Mouse (Mus musculus) embryonic facial prominence, embryonic 11.5 days (tissue): ENCODE results near the gene Itpa. TPM values are rescaled to one million over a fixed set of nuclear protein-coding genes. Genes with fewer than 3 reads are reported as not detected.
A peak's percentile ranks its signal among the peaks of the same experiment; 100 is the strongest.
"Not testable (repeated sequence)": the region's sequence is repeated elsewhere in the genome, so short reads cannot be mapped to it uniquely, and the experiment has no call there.

Source experiments
- ATAC-seq: fragments of 200-750 bp; cut with Nextera tagmentation; replicated peaks from 2 replicates; pipeline ENCODE4 v1.8.0; 2017; ENCODE audit warnings: low read depth; ENCODE audit not compliant: insufficient number of reproducible peaks, low FRiP score, low TSS enrichment
- DNase-seq: peaks from one replicate; pipeline ENCODE4 v3.0.0-alpha.2; 2015; ENCODE audit warnings: low spot score
- H3K27ac ChIP-seq: fragments of 300-500 bp; sonication (generic); replicated peaks from 2 replicates; pipeline ENCODE4 v1.5.1; 2014; ENCODE audit warnings: mild to moderate bottlenecking, low read depth, low read length, control low read depth
- H3K27me3 ChIP-seq: fragments of 300-500 bp; sonication (generic); 2 replicates; pipeline ENCODE4 v1.6.1; 2014; ENCODE audit warnings: mild to moderate bottlenecking, low read length, moderate library complexity, mixed read lengths; ENCODE audit not compliant: control insufficient read depth, insufficient read depth
- H3K36me3 ChIP-seq: fragments of 300-500 bp; sonication (generic); replicated peaks from 2 replicates; pipeline ENCODE4 v1.6.1; 2014; ENCODE audit warnings: low read depth, mild to moderate bottlenecking, low read length, moderate library complexity, mixed read lengths; ENCODE audit not compliant: control insufficient read depth, insufficient read depth
- H3K4me1 ChIP-seq: fragments of 300-500 bp; sonication (generic); 2 replicates; pipeline ENCODE4 v1.6.1; 2014; ENCODE audit warnings: low read length, mixed read lengths; ENCODE audit not compliant: control insufficient read depth, insufficient read depth
- H3K4me2 ChIP-seq: fragments of 300-500 bp; sonication (generic); 2 replicates; pipeline ENCODE4 v1.6.1; 2014; ENCODE audit warnings: low read depth, mild to moderate bottlenecking, control low read depth, low read length, moderate library complexity
- H3K4me3 ChIP-seq: fragments of 300-500 bp; sonication (generic); 2 replicates; pipeline ENCODE4 v1.5.1; 2014; ENCODE audit warnings: low read depth, low read length, control low read depth
- H3K9ac ChIP-seq: fragments of 300-500 bp; sonication (generic); replicated peaks from 2 replicates; pipeline ENCODE4 v1.6.1; 2014; ENCODE audit warnings: mild to moderate bottlenecking, control low read depth, low read length
- H3K9me3 ChIP-seq: fragments of 300-500 bp; sonication (generic); replicated peaks from 2 replicates; pipeline ENCODE4 v1.6.1; 2016; ENCODE audit warnings: mild to moderate bottlenecking, low read length, inconsistent platforms, mixed read lengths; ENCODE audit not compliant: control insufficient read depth
- WGBS: fragments of 180-500 bp; shearing (Covaris S2); extraction: QIAGEN DNeasy Blood & Tissue Kit; methylation state at CpG from one replicate; pipeline ENCODE4 v1.1.7; 2014; 5-methylcytosine and 5-hydroxymethylcytosine counted together
- polyA plus RNA-seq: library from polyadenylated mRNA; unstranded; fragments of >200 nt; fragmentation: Nextera tagmentation; extraction: Ambion mirVana; gene quantifications from 2 replicates; pipeline ENCODE4 v1.2.1, GENCODE M21; 2014

Itpa gene
- polyA plus RNA-seq, 1 experiment from 2014 or later, result 131 TPM

- H3K9ac ChIP-seq, result peak within 1 kb of the TSS; percentile 46
- peak within 1 kb of the TSS; percentile 58 for H3K4me3 ChIP-seq
- no peak within 1 kb of the TSS for H3K27ac ChIP-seq
- peak; percentile 97 for ATAC-seq
- DNase-seq, result peak; percentile 96
- H3K36me3 ChIP-seq, result no peaks in the 10 kb centered on the region
- peaks cover 9% of the 10 kb centered on the region for H3K27me3 ChIP-seq
- 4% methylated on average over 28 of the region's 40 CpGs for WGBS
- peak within 1 kb of the TSS; percentile 97 for H3K4me2 ChIP-seq
- H3K9me3 ChIP-seq, result no peaks in the 10 kb centered on the region
- H3K4me1 ChIP-seq, result no peaks in the 10 kb centered on the region
These were observed 24.6 kb upstream of the Itpa start, which contains the start of gene Lzts3 for GRCm38 (mm10) chr2:130642684-130643369. TSS of gene Lzts3 (minus strand) at chr2:130642803.

DNA sequence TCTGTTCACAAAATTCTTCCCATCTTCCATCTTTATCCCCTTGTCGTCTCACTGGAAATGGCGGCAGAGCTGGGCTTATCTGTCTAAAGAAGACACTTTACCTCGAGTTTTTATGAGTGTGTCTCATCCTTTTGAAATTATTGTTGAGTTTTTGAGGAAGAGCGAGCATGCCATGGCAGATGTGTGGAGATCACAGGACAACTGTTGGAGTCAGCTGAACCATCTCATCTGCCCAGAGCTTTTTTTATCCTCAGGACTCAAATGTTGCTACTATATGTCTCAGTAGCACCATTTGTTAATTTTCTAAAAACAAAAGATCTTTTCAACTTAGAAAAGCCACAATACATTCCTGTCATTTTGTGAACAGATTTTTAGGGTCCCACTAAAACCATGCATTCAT is 22.2 kb upstream of the Itpa start:
- 80% methylated on average over 4 of the region's 4 CpGs for WGBS
- DNase-seq, result no peak

DNA sequence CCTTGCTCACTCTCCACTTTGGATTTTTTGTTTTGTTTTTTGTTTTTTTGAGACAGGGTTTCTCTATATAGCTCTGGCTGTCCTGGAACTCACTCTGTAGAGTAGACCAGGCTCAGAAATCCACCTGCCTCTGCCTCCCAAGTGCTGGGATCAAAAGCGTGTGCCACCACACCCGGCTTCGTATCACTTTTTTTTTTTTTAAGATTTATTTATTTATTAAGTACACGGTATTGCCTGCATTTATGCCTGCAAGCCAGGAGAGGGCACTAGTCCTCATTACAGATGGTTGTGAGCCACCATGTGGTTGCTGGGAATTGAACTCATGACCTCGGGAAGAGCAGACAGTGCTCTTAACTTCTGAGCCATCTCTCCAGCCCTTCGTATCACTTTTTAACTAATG is 18.4 kb upstream of the Itpa start:
- not testable (repeated sequence) for H3K27ac ChIP-seq, H3K9me3 ChIP-seq, DNase-seq, H3K4me2 ChIP-seq, H3K4me3 ChIP-seq, H3K4me1 ChIP-seq, ATAC-seq, H3K9ac ChIP-seq, H3K36me3 ChIP-seq, H3K27me3 ChIP-seq
- 81% methylated on average over 6 of the region's 6 CpGs for WGBS

More for the DNA sequence above, 22.2 kb upstream of the Itpa start:
- Histone ChIP-seq H3K4me3 (no peak overlapping the region), H3K27me3 (no peaks in the 10 kb centered on the region), H3K36me3 (no peaks in the 10 kb centered on the region), H3K9me3 (no peaks in the 10 kb centered on the region), H3K27ac (no peak overlapping the region), H3K4me2 (no peak overlapping the region), H3K4me1 (no peaks in the 10 kb centered on the region), H3K9ac (no peak overlapping the region)
- ATAC-seq, result no peak

DNA sequence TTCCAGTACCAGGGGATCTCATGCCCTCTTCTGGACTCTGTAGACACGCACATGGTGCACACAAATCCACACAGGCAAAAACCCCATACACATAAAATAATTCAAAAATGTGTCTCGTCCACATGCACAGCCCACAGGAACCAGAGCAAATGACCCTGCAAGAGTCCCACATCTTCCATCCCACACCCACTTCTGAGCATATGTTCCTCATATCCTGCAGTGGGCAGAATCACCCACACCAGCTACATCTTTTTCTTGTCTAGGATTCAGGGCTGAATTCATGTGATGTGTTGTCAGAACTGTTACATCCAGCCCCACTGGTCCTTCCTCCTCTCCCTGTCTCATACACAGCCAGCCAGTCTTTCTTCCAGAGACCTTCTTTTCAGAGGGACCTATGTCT is 14.1 kb upstream of the Itpa start:
- WGBS, result 90% methylated on average over 2 of the region's 2 CpGs
- H3K27ac ChIP-seq, result no peak overlapping the region
- ATAC-seq, result no peak
- no peak overlapping the region for H3K4me3 ChIP-seq
- no peaks in the 10 kb centered on the region for H3K4me1 ChIP-seq
- no peak overlapping the region for H3K9ac ChIP-seq
- H3K27me3 ChIP-seq, result no peaks in the 10 kb centered on the region
- no peak for DNase-seq
- H3K4me2 ChIP-seq, result no peak overlapping the region
- H3K9me3 ChIP-seq, result no peaks in the 10 kb centered on the region
- peaks cover 5% of the 10 kb centered on the region for H3K36me3 ChIP-seq

GRCm38 (mm10) chr2:130653760-130654159 is 13.7 kb upstream of the Itpa start:
- H3K27ac ChIP-seq, result no peak overlapping the region
- DNase-seq (no peak), ATAC-seq (no peak)
- H3K9me3 ChIP-seq, result no peaks in the 10 kb centered on the region
- H3K27me3 ChIP-seq, result no peaks in the 10 kb centered on the region
- peaks cover 5% of the 10 kb centered on the region for H3K36me3 ChIP-seq
- no peak overlapping the region for H3K4me2 ChIP-seq
- WGBS, result 78% methylated on average over 1 of the region's 1 CpGs
- H3K4me1 ChIP-seq, result no peaks in the 10 kb centered on the region
- no peak overlapping the region for H3K4me3 ChIP-seq
- H3K9ac ChIP-seq, result no peak overlapping the region

- peaks cover 7% of the 10 kb centered on the region for H3K36me3 ChIP-seq
- DNase-seq (no peak), ATAC-seq (no peak)
- 95% methylated on average over 6 of the region's 6 CpGs for WGBS
- no peak overlapping the region for H3K4me3 ChIP-seq
- H3K27ac ChIP-seq, result no peak overlapping the region
- H3K9me3 ChIP-seq, result no peaks in the 10 kb centered on the region
- H3K4me2 ChIP-seq, result no peak overlapping the region
- H3K4me1 ChIP-seq, result no peaks in the 10 kb centered on the region
- H3K27me3 ChIP-seq, result no peaks in the 10 kb centered on the region
- H3K9ac ChIP-seq, result no peak overlapping the region
These were observed 11.6 kb upstream of the Itpa start for GRCm38 (mm10) chr2:130655660-130656339.

DNA sequence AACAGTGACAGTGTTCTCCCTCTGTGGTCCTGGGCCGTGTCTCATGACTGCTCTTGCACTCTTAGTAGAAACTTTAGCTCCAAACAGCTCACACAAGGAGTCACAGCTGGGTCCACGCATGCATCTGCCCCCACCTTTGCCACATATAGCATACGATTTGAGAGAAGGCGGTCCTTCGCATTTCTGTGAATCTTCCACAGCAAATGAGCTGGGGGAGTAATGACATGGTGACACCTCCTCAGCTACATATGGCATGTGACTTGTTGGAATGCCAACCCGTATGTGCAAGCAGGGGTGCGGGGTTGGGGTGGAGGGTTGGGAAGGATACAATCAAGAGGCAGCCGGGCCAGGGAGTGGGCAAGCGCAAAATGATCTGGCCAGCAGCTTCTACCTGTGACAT is 10.9 kb upstream of the Itpa start:
- no peak overlapping the region for H3K9ac ChIP-seq
- DNase-seq, result no peak
- H3K4me2 ChIP-seq, result no peak overlapping the region
- no peak overlapping the region for H3K4me3 ChIP-seq
- 92% methylated on average over 9 of the region's 9 CpGs for WGBS
- H3K27ac ChIP-seq, result no peak overlapping the region
- no peaks in the 10 kb centered on the region for H3K9me3 ChIP-seq
- no peak for ATAC-seq
- no peaks in the 10 kb centered on the region for H3K27me3 ChIP-seq
- H3K36me3 ChIP-seq, result peaks cover 7% of the 10 kb centered on the region
- H3K4me1 ChIP-seq, result no peaks in the 10 kb centered on the region

DNA sequence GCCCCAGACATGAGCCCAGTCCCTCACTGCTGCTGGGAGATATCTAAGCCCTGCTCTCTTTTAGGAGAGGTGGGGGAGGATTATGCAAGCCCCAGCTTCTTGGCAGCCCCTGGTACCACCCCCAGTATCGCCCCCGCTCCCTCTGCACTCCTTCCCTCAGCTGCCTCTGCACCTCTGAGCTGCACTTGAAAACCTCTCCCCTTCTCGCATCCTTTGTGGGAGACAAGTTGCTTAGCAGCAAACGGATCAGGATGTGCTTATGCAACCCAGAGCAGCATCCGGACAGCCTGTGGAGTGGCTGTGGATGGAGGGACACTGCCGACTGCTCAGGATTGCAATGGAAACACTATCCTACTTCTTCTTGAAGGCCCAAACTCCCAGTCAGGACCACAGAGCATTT is 9.9 kb upstream of the Itpa start:
- ATAC-seq (no peak), DNase-seq (no peak)
- Histone ChIP-seq H3K4me1 (no peaks in the 10 kb centered on the region), H3K27me3 (no peaks in the 10 kb centered on the region), H3K36me3 (peaks cover 7% of the 10 kb centered on the region), H3K9ac (no peak overlapping the region), H3K9me3 (no peaks in the 10 kb centered on the region), H3K4me3 (no peak overlapping the region), H3K4me2 (no peak overlapping the region), H3K27ac (no peak overlapping the region)
- WGBS, result 87% methylated on average over 6 of the region's 6 CpGs
